Mouse (Mus musculus) embryonic fibroblast, embryonic 13.5 days (primary cell): ENCODE results near the gene Tmbim7. TPM values are rescaled to one million over a fixed set of nuclear protein-coding genes. Genes with fewer than 3 reads are reported as not detected.

Source experiments
- H3K27ac ChIP-seq: 2 replicates; pipeline ENCODE4 v1.5.1; 2012; ENCODE audit warnings: low read length, control low read depth, inconsistent platforms; ENCODE audit not compliant: insufficient read depth
- H3K4me1 ChIP-seq: 2 replicates; pipeline ENCODE4 v1.6.1; 2011; ENCODE audit warnings: low read length; ENCODE audit not compliant: control insufficient read depth, insufficient read depth
- H3K4me3 ChIP-seq: 2 replicates; pipeline ENCODE4 v1.5.1; 2011; ENCODE audit warnings: mild to moderate bottlenecking, control low read depth, low read length; ENCODE audit not compliant: insufficient read depth
- CTCF ChIP-seq: IDR thresholded peaks from 2 replicates; pipeline ENCODE4 v1.5.1; 2011; ENCODE audit warnings: mild to moderate bottlenecking, control low read depth, low read length, moderate library complexity, borderline replicate concordance; ENCODE audit not compliant: insufficient read depth
- POLR2A ChIP-seq: IDR thresholded peaks from 2 replicates; pipeline ENCODE4 v1.6.1; 2011; ENCODE audit warnings: low read depth, mild to moderate bottlenecking, control low read depth, low read length, moderate library complexity
- polyA plus RNA-seq: library from polyadenylated mRNA; stranded (reverse); fragments of >200 nt; gene quantifications from 2 replicates; pipeline ENCODE4 v1.2.4, GENCODE M21; 2011; ENCODE audit warnings: low read depth; ENCODE audit not compliant: missing spikeins, insufficient read length

Tmbim7 gene
- polyA plus RNA-seq, 1 experiment, result not detected

- Histone ChIP-seq H3K4me3 (no peak within 1 kb of the TSS), H3K27ac (no peak within 1 kb of the TSS), H3K4me1 (no peaks in the 10 kb centered on the region)
- TF ChIP-seq POLR2A (no peak), CTCF (no peak)
Measured at GRCm38 (mm10) chr5:3657085-3657484, 6.1 kb downstream of the Tmbim7 start, which contains the start of gene Gatad1. Gatad1 (minus strand) TSS chr5:3657185.

DNA sequence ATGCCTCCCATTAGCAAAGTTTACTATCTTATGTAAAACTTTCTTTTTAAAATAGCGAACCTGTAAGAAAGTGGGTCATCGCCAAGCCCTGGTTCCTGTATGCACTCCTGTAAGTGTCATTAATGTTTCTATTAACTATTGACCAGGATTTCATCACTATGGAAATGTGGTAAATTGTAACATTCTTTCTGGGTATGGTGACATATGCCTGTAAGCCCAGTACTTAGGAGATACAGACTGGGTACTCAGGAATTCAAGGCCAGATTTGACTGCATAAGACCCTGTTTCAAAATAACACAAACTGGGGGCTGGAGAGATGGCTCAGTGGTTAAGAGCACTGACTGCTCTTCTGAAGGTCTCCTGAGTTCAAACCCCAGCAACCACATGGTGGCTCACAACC is 14.2 kb downstream of the Tmbim7 start:
- no peak overlapping the region for H3K4me3 ChIP-seq
- TF ChIP-seq POLR2A (no peak), CTCF (no peak)
- no peaks in the 10 kb centered on the region for H3K4me1 ChIP-seq
- H3K27ac ChIP-seq, result no peak overlapping the region

DNA sequence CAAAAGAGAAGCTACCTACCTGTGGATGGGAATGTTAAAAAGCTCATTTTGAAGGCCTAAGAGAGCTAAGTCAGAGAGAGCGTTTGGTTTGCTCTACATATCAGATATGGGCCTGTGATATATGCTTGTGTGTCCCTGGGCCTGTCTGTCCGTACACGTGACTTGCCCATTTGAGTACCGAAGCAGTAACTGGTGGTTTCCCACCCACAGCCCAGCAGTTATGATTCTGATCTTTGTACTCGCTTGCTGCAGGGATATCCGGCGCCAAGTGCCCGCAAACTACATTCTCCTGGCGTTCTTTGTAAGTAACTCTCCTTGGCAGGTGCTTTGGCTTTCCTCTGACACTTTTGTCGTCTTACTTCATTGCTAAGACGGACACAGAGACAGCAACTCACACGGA is 15.6 kb downstream of the Tmbim7 start:
- no peaks in the 10 kb centered on the region for H3K4me1 ChIP-seq
- TF ChIP-seq CTCF (no peak), POLR2A (no peak)
- H3K4me3 ChIP-seq, result no peak overlapping the region
- no peak overlapping the region for H3K27ac ChIP-seq

DNA sequence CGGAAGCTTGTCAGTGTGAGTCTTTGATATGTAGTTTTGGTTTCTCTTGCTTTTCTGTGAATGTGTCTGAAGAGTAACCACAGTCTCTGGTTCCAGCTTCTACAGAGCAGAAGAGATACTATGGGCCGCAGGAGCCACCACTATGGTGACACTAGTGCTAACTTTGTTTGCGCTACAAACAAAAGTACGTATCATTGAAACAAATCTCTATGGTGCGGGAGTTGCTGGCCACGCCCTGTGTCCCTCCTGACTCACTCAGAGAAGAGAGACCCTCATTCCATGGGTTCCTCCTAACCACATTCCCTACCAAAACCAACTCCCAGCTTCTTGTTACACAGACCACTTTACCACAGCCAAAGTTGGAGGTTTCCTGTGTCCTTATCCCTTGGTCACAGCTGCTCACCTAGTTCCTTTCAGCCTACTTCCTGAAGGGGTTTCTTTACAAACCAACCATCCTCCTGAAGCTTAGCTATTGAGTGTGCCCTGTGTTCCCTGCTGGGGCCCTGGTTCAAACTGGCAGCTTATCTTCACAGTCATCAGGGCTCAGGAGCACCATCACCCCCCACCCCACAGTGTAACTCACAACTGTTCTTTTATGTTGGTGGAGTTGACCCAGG is 19.1 kb downstream of the Tmbim7 start:
- H3K4me1 ChIP-seq, result no peaks in the 10 kb centered on the region
- H3K27ac ChIP-seq, result no peak overlapping the region
- TF ChIP-seq CTCF (no peak), POLR2A (no peak)
- no peak overlapping the region for H3K4me3 ChIP-seq

- H3K4me3 ChIP-seq, result no peak overlapping the region
- TF ChIP-seq CTCF (no peak), POLR2A (no peak)
- no peak overlapping the region for H3K27ac ChIP-seq
- H3K4me1 ChIP-seq, result no peaks in the 10 kb centered on the region
Measured at GRCm38 (mm10) chr5:3688298-3688697, 37.3 kb downstream of the Tmbim7 start.

DNA sequence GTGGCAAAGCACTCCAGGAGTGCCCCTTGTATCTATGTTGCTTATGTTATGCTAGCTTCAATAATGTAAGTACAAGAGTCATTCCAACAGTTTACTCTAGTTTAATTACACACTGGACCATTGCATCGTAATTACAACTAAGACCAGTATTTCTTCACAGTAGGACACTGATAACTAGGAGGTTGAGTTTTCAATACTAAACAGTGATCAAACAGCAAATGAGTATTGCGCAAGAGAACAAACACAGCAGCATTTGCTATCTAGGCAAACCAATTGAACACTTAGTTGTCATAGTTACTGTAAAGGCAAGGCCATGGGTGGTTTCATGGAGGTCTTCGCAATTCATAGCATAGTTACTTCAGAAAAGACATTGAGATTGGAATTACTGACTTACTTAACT is 40.3 kb downstream of the Tmbim7 start:
- H3K4me1 ChIP-seq, result no peaks in the 10 kb centered on the region
- no peak for TF ChIP-seq CTCF
- no peak for TF ChIP-seq POLR2A
- H3K4me3 ChIP-seq, result no peak overlapping the region
- no peak overlapping the region for H3K27ac ChIP-seq

- no peak overlapping the region for H3K27ac ChIP-seq
- no peak for TF ChIP-seq CTCF
- no peak for TF ChIP-seq POLR2A
- H3K4me3 ChIP-seq, result no peak overlapping the region
- no peaks in the 10 kb centered on the region for H3K4me1 ChIP-seq
Measured at GRCm38 (mm10) chr5:3692956-3693355, 42.0 kb downstream of the Tmbim7 start.

GRCm38 (mm10) chr5:3695191-3695590 is 44.2 kb downstream of the Tmbim7 start:
- Histone ChIP-seq H3K4me1 (no peaks in the 10 kb centered on the region), H3K27ac (no peak overlapping the region), H3K4me3 (no peak overlapping the region)
- no peak for TF ChIP-seq CTCF
- no peak for TF ChIP-seq POLR2A

GRCm38 (mm10) chr5:3696031-3696430 is 45.0 kb downstream of the Tmbim7 start:
- Histone ChIP-seq H3K4me1 (no peaks in the 10 kb centered on the region), H3K27ac (no peak overlapping the region), H3K4me3 (no peak overlapping the region)
- TF ChIP-seq POLR2A, result no peak
- TF ChIP-seq CTCF, result no peak

DNA sequence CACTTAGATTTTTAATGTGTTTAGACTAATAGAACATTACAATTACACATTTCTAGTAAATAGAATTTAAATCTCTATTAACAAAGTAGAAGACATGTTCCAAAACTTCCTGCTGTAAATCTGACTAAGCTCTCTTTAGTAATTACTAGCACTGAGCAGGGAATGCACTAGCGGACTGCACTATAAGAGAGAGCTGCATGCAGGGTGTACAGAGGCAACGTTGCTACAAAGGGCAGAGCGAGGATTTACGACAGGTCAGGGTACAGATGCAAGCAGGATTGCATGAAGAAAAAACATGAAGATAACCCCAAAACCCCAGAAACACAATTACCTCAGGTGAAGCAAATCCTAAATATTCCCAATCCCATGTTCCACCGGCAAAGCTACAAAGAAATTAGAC is 49.0 kb downstream of the Tmbim7 start:
- H3K4me1 ChIP-seq, result no peaks in the 10 kb centered on the region
- TF ChIP-seq CTCF (no peak), POLR2A (no peak)
- no peak overlapping the region for H3K27ac ChIP-seq
- no peak overlapping the region for H3K4me3 ChIP-seq

GRCm38 (mm10) chr5:3702180-3702579 is 51.2 kb downstream of the Tmbim7 start:
- no peak for TF ChIP-seq POLR2A
- no peak for TF ChIP-seq CTCF
- H3K4me3 ChIP-seq, result no peak overlapping the region
- no peak overlapping the region for H3K27ac ChIP-seq
- no peaks in the 10 kb centered on the region for H3K4me1 ChIP-seq

- no peak overlapping the region for H3K27ac ChIP-seq
- TF ChIP-seq CTCF, result no peak
- no peak for TF ChIP-seq POLR2A
- H3K4me1 ChIP-seq, result no peaks in the 10 kb centered on the region
- H3K4me3 ChIP-seq, result no peak overlapping the region
Measured at GRCm38 (mm10) chr5:3715800-3716199, 64.8 kb downstream of the Tmbim7 start.
